Mouse (Mus musculus): ENCODE results near the gene Sfxn2. TPM values are rescaled to one million over a fixed set of nuclear protein-coding genes. Genes with fewer than 3 reads are reported as not detected.
A peak's percentile ranks its signal among the peaks of the same experiment; 100 is the strongest.

Sfxn2 gene
- total and polyA plus RNA-seq, 3 experiments, result 20.3 to 36.6 (median 21.2) TPM

GRCm38 (mm10) chr19:46553541-46553955 is 19.6 kb upstream of the Sfxn2 start (continued):
- no peak for TF ChIP-seq E2F4 (IDR thresholded peaks at IDR 0.05; ENCODE audit: borderline replicate concordance, low read depth, low read length)
- 0 out of 2 replicates have a peak, but pooled peaks have one; percentile 40 for TF ChIP-seq POLR2AphosphoS2 (IDR thresholded peaks at IDR 0.05; ENCODE audit: low read length)
- no peak for TF ChIP-seq USF2 (IDR thresholded peaks at IDR 0.05; ENCODE audit: borderline replicate concordance in 1 of 2, insufficient read depth in 1 of 2, low read depth in 1 of 2, low read length in 2 of 2)
- TF ChIP-seq MYB (IDR thresholded peaks at IDR 0.05; ENCODE audit: low read depth, low read length), result peak; percentile 91
- TF ChIP-seq MXI1 (IDR thresholded peaks at IDR 0.05; ENCODE audit: low read depth, low read length), result peak; percentile 81
- no peak for TF ChIP-seq ZC3H11A (IDR thresholded peaks at IDR 0.05; ENCODE audit: low read depth, low read length)
- TF ChIP-seq CHD2 (IDR thresholded peaks at IDR 0.05; ENCODE audit: low read length), result peak; percentile 76
- TF ChIP-seq MAFK (IDR thresholded peaks at IDR 0.05; ENCODE audit: borderline replicate concordance, low read depth, low read length), result peak; percentile 85
- peak; percentile 98 to 99 for TF ChIP-seq EP300 (IDR thresholded peaks at IDR 0.05; ENCODE audit: low read depth in 1 of 2, low read length in 2 of 2)
- peak; percentile 86 for TF ChIP-seq RCOR1 (IDR thresholded peaks at IDR 0.05; ENCODE audit: low read depth, low read length)

- Histone ChIP-seq H3K27me3 (ENCODE audit: control insufficient read depth in 1 of 2, insufficient read depth in 2 of 2, low read length in 2 of 2) (no peaks in the 10 kb centered on the region), H3K27ac (ENCODE audit: control insufficient read depth, low read depth, low read length) (no peak overlapping the region), H3K9me3 (replicated peaks; ENCODE audit: insufficient read depth, low read length) (no peaks in the 10 kb centered on the region), H3K36me3 (ENCODE audit: control insufficient read depth in 1 of 2, insufficient read depth in 2 of 2, low read length in 2 of 2) (peaks cover 0 to 11% of the 10 kb centered on the region in 2 experiments; a peak in 2 of 4 replicates), H3K4me1 (ENCODE audit: control insufficient read depth in 1 of 2, insufficient read depth in 2 of 2, low read length in 2 of 2) (peaks cover 15 to 16% of the 10 kb centered on the region in 2 experiments), H3K9ac (ENCODE audit: control insufficient read depth, low read depth, low read length, poor library complexity, severe bottlenecking) (no peak overlapping the region), H3K79me2 (ENCODE audit: control insufficient read depth, insufficient read depth, low read length, poor library complexity) (no peaks in the 10 kb centered on the region), H3K4me3 (ENCODE audit: control insufficient read depth in 1 of 2, insufficient read depth in 1 of 2, low read depth in 2 of 2, low read length in 2 of 2) (no peak overlapping the region)
- no peak for DNase-seq (ENCODE audit: low read depth, low spot score)
- TF ChIP-seq MEF2A (IDR thresholded peaks at IDR 0.05; ENCODE audit: extremely low read depth, insufficient replicate concordance, low read depth, low read length, poor library complexity, severe bottlenecking) (no peak), CTCF (IDR thresholded peaks at IDR 0.05 in 2 of 3, conservative IDR thresholded peaks at IDR 0.05 in 1 of 3; ENCODE audit: control insufficient read depth in 1 of 3, insufficient read depth in 1 of 3, low read depth in 2 of 3, low read length in 3 of 3, poor library complexity in 1 of 3, severe bottlenecking in 1 of 3) (peak in 2 of 3 experiments; percentile 4 to 25; a peak in 2 of 6 replicates)
Observed at GRCm38 (mm10) chr19:46558009-46558408, 15.2 kb upstream of the Sfxn2 start.

- no peaks in the 10 kb centered on the region for H3K79me2 ChIP-seq (ENCODE audit: control insufficient read depth, insufficient read depth, low read length, poor library complexity)
- peaks cover 0 to 7% of the 10 kb centered on the region in 2 experiments; a peak in 2 of 4 replicates for H3K36me3 ChIP-seq (ENCODE audit: control insufficient read depth in 1 of 2, insufficient read depth in 2 of 2, low read length in 2 of 2)
- H3K9ac ChIP-seq (ENCODE audit: control insufficient read depth, low read depth, low read length, poor library complexity, severe bottlenecking), result no peak overlapping the region
- TF ChIP-seq UBTF (IDR thresholded peaks at IDR 0.05; ENCODE audit: borderline replicate concordance, insufficient read depth, low read depth, low read length) (no peak), MXI1 (IDR thresholded peaks at IDR 0.05; ENCODE audit: low read depth, low read length) (no peak), POLR2AphosphoS2 (IDR thresholded peaks at IDR 0.05; ENCODE audit: low read length) (no peak), CHD1 (IDR thresholded peaks at IDR 0.05; ENCODE audit: low read depth, low read length) (no peak), KAT2A (conservative IDR thresholded peaks at IDR 0.05; ENCODE audit: low read depth, low read length) (no peak), USF2 (IDR thresholded peaks at IDR 0.05; ENCODE audit: borderline replicate concordance in 1 of 2, insufficient read depth in 1 of 2, low read depth in 1 of 2, low read length in 2 of 2) (no peak), SIN3A (IDR thresholded peaks at IDR 0.05; ENCODE audit: low read length) (no peak), RAD21 (IDR thresholded peaks at IDR 0.05; ENCODE audit: low read depth, low read length) (no peak), RCOR1 (IDR thresholded peaks at IDR 0.05; ENCODE audit: low read depth, low read length) (no peak), GABPA (IDR thresholded peaks at IDR 0.05; ENCODE audit: low read depth, low read length) (no peak), MYB (IDR thresholded peaks at IDR 0.05; ENCODE audit: low read depth, low read length) (no peak), ZC3H11A (IDR thresholded peaks at IDR 0.05; ENCODE audit: low read depth, low read length) (no peak), EP300 (IDR thresholded peaks at IDR 0.05; ENCODE audit: low read depth in 1 of 2, low read length in 2 of 2) (no peak), TCF12 (IDR thresholded peaks at IDR 0.05; ENCODE audit: low read depth, low read length) (no peak), MAX (IDR thresholded peaks at IDR 0.05; ENCODE audit: low read length) (no peak), MYC (IDR thresholded peaks at IDR 0.05; ENCODE audit: low read depth, low read length) (no peak), TBP (IDR thresholded peaks at IDR 0.05; ENCODE audit: low read depth, low read length) (no peak)
- no peak for DNase-seq (ENCODE audit: low read depth, low spot score)
- no peak overlapping the region for H3K27ac ChIP-seq (ENCODE audit: control insufficient read depth, low read depth, low read length)
- H3K4me3 ChIP-seq (ENCODE audit: control insufficient read depth in 1 of 2, insufficient read depth in 1 of 2, low read depth in 2 of 2, low read length in 2 of 2), result no peak overlapping the region
- no peaks in the 10 kb centered on the region for H3K27me3 ChIP-seq (ENCODE audit: control insufficient read depth in 1 of 2, insufficient read depth in 2 of 2, low read length in 2 of 2)
- no peaks in the 10 kb centered on the region for H3K9me3 ChIP-seq (replicated peaks; ENCODE audit: insufficient read depth, low read length)
- peaks cover 11 to 12% of the 10 kb centered on the region in 2 experiments for H3K4me1 ChIP-seq (ENCODE audit: control insufficient read depth in 1 of 2, insufficient read depth in 2 of 2, low read length in 2 of 2)
Observed at GRCm38 (mm10) chr19:46558631-46559030, 14.5 kb upstream of the Sfxn2 start.

Measured in MEL (cell line).